Mouse (Mus musculus) retina, adult 2 months (tissue): ENCODE data around the gene Tysnd1.

ENCODE experiments used
- DNase-seq: peaks from one replicate; pipeline ENCODE4 v3.0.0-alpha.2; 2012; ENCODE audit warnings: low read depth, low spot score

The Tysnd1 gene

GRCm38 (mm10) chr10:61737537-61737936, 42.2 kb downstream of the Tysnd1 start:
- DNase-seq = no peak

GRCm38 (mm10) chr10:61738126-61738525, 42.8 kb downstream of the Tysnd1 start:
- no peak for DNase-seq

- no peak for DNase-seq
Observed at GRCm38 (mm10) chr10:61741306-61741705, 46.0 kb downstream of the Tysnd1 start.

- no peak for DNase-seq
Observed at GRCm38 (mm10) chr10:61741873-61742272, 46.6 kb downstream of the Tysnd1 start.

- no peak for DNase-seq
Observed at GRCm38 (mm10) chr10:61742336-61742735, 47.0 kb downstream of the Tysnd1 start.

- no peak for DNase-seq
Observed at GRCm38 (mm10) chr10:61745133-61745532, 49.8 kb downstream of the Tysnd1 start.

GRCm38 (mm10) chr10:61747302-61747701, 52.0 kb downstream of the Tysnd1 start:
- no peak for DNase-seq

GRCm38 (mm10) chr10:61750014-61750413, 54.7 kb downstream of the Tysnd1 start:
- no peak for DNase-seq

GRCm38 (mm10) chr10:61751534-61752219, 56.4 kb downstream of the Tysnd1 start:
- no peak for DNase-seq
